Mouse (Mus musculus) cerebellum, adult 2 months (tissue): Measurements from ENCODE around the gene Suclg1.

Experiments
- CTCF ChIP-seq: fragments of 200-500 bp; IDR thresholded peaks from 2 replicates; pipeline ENCODE4 v1.5.1; 2011; ENCODE audit warnings: low read depth, mild to moderate bottlenecking, control low read depth, low read length, moderate library complexity, borderline replicate concordance; ENCODE audit not compliant: insufficient read depth
- POLR2A ChIP-seq: fragments of 200-500 bp; IDR thresholded peaks from 2 replicates; pipeline ENCODE4 v1.6.1; 2011; ENCODE audit warnings: low read length, control low read depth, borderline replicate concordance; ENCODE audit not compliant: insufficient read depth

DNA sequence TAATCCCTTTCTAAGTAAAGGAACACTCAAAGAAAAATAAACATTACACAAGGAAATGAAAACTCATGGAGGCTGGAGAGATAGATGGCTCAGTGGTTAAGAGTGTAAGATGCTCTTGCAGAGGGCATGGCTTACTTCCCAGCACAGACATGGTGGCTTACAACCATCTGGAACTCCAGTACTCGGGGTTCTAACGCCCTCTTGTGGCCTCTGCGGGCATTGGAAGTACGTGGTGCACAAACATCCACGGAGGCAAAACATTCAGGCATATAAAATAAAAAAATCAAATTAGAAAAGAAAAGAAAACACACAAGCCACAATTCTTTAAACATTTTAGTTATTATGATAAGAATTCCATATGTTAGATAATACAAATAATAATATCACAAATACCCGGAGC lies 63.2 kb downstream of the Suclg1 start:
- TF ChIP-seq CTCF (no peak), POLR2A (no peak)
